Mouse (Mus musculus) inflammation-experienced regulatory T-cells, adult 6 months (primary cell): ENCODE measurements at regions not wholly inside any gene's neighbourhood (a gene's known extent, or its start where the extent isn't known, plus 50 kb on each side); places are given as distances from the start of the nearest gene placed in this dataset.

ENCODE experiments used
- ATAC-seq: one replicate; pipeline ENCODE4 v1.8.0; 2017

GRCm38 (mm10) chr3:149042527-149042926 lies 52.2 kb upstream of the Adgrl2 start:
- no peak for ATAC-seq

- ATAC-seq: no peak
Measured at GRCm38 (mm10) chr3:149041188-149041587, 50.8 kb upstream of the Adgrl2 start.
